Mouse (Mus musculus) hindbrain, embryonic 14.5 days (tissue): ENCODE measurements around the gene Lrrtm3. TPM values are rescaled to one million over a fixed set of nuclear protein-coding genes. Genes with fewer than 3 reads are reported as not detected.

Experiments
- ATAC-seq: fragments of 200-750 bp; cut with Nextera tagmentation; 2 replicates; pipeline ENCODE4 v1.8.0; 2017; ENCODE audit warnings: moderate number of reproducible peaks, mild to moderate bottlenecking, moderate TSS enrichment, moderate library complexity; ENCODE audit not compliant: low FRiP score
- DNase-seq: peaks from one replicate; pipeline ENCODE4 v3.0.0-alpha.2; 2015; ENCODE audit warnings: low spot score
- H3K27ac ChIP-seq: fragments of 300-500 bp; sonication (generic); 2 replicates; pipeline ENCODE4 v1.5.1; 2014; ENCODE audit warnings: mild to moderate bottlenecking, moderate library complexity
- H3K27me3 ChIP-seq: fragments of 300-500 bp; sonication (generic); 2 replicates; pipeline ENCODE4 v1.6.1; 2014; ENCODE audit warnings: mild to moderate bottlenecking, low read length, mixed read lengths; ENCODE audit not compliant: control insufficient read depth, insufficient read depth
- H3K36me3 ChIP-seq: fragments of 300-500 bp; sonication (generic); replicated peaks from 2 replicates; pipeline ENCODE4 v1.6.1; 2014; ENCODE audit not compliant: control insufficient read depth, insufficient read depth
- H3K4me1 ChIP-seq: fragments of 300-500 bp; sonication (generic); replicated peaks from 2 replicates; pipeline ENCODE4 v1.6.1; 2014; ENCODE audit warnings: antibody characterized with exemption, low read length, mixed read lengths; ENCODE audit not compliant: control insufficient read depth, insufficient read depth
- H3K4me2 ChIP-seq: fragments of 300-500 bp; sonication (generic); replicated peaks from 2 replicates; pipeline ENCODE4 v1.6.1; 2014; ENCODE audit warnings: mild to moderate bottlenecking, moderate library complexity
- H3K4me3 ChIP-seq: fragments of 300-500 bp; sonication (generic); replicated peaks from 2 replicates; pipeline ENCODE4 v1.5.1; 2014; ENCODE audit warnings: mild to moderate bottlenecking, low read length
- H3K9ac ChIP-seq: fragments of 300-500 bp; sonication (generic); 2 replicates; pipeline ENCODE4 v1.6.1; 2014
- H3K9me3 ChIP-seq: fragments of 300-500 bp; sonication (generic); 2 replicates; pipeline ENCODE4 v1.6.1; 2016; ENCODE audit warnings: low read length; ENCODE audit not compliant: control insufficient read depth
- WGBS: fragments of 180-500 bp; shearing (Covaris S2); extraction: QIAGEN DNeasy Blood & Tissue Kit; methylation state at CpG from one replicate; pipeline ENCODE4 v1.1.7; 2014; 5-methylcytosine and 5-hydroxymethylcytosine counted together
- polyA plus RNA-seq: library from polyadenylated mRNA; unstranded; fragments of >200 nt; fragmentation: Nextera tagmentation; extraction: Ambion mirVana; gene quantifications from 2 replicates; pipeline ENCODE4 v1.2.1, GENCODE M21; 2014

Lrrtm3 gene
- polyA plus RNA-seq, 1 experiment from 2014 or later: 37.2 TPM

DNA sequence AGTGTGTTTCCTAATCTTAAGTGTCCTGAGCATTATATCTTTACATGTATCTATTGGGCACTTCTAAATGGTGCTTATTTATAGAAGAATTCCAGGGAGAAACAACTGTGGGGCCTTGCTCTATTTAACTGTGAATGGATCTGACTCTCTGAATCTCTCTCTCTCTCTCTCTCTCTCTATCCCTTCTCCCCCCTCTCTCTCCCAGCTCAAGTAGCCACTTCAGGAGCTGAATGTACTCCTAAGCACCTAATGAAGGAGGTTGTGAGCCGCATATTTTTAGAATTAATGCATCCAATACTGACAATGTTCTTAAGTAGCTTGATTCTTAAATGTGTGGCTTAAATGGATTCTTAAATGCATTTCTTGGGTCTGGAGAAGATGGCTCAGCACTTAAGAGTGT, 138.6 kb downstream of the Lrrtm3 start:
- H3K9me3 ChIP-seq: no peaks in the 10 kb centered on the region
- DNase-seq: no peak
- no peak for ATAC-seq
- no peak overlapping the region for H3K4me3 ChIP-seq
- H3K36me3 ChIP-seq: no peaks in the 10 kb centered on the region
- no peak overlapping the region for H3K4me2 ChIP-seq
- H3K27ac ChIP-seq: no peak overlapping the region
- no peak overlapping the region for H3K9ac ChIP-seq
- 97% methylated on average over 1 of the region's 1 CpGs for WGBS
- no peaks in the 10 kb centered on the region for H3K27me3 ChIP-seq
- H3K4me1 ChIP-seq: no peaks in the 10 kb centered on the region; the same call in 1 of the 2 replicates

DNA sequence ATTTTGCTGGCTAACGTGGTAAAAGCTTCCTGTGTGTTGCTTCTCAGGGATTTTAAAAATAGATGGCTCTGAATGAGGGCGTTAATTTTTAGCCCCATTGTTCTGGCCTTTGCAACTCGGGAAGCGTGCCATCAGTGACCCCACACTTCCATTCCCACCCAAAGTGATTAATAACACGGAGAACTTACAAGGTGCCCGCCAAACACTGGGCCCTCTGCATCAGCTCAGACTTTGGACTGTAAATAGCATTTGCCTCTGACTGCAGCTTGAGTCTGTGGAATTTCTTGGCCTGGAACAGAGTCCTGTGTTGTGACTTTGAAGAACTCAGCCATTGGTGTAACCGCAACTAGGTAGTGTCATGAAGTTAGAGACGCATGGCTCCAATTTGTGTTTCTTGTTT, 139.2 kb downstream of the Lrrtm3 start:
- H3K4me3 ChIP-seq: no peak overlapping the region
- 50% methylated on average over 8 of the region's 8 CpGs for WGBS
- no peak for DNase-seq
- no peaks in the 10 kb centered on the region for H3K27me3 ChIP-seq
- no peaks in the 10 kb centered on the region for H3K36me3 ChIP-seq
- no peak overlapping the region for H3K27ac ChIP-seq
- no peak for ATAC-seq
- H3K9ac ChIP-seq: no peak overlapping the region
- H3K9me3 ChIP-seq: no peaks in the 10 kb centered on the region
- H3K4me2 ChIP-seq: no peak overlapping the region
- no peaks in the 10 kb centered on the region; the same call in 1 of the 2 replicates for H3K4me1 ChIP-seq

DNA sequence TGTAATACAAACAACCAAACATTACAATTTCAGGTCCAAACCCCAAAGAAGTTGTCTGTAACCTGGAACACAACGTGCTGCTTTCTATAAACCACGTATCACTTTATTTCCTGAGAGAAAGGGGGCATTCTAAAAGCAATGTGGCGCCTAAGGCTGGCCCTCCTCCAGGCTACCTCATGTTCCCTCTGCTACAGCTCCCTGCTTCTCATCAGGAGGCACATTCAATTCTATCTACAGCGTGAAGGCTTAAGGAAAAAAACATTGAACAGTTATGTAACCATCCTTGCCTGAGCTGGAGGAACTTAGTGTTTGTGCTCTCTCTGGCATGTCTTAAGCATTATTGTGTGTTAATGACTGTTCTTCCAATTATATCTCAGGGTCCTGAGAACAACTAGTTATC, 142.8 kb downstream of the Lrrtm3 start:
- WGBS: 67% methylated on average over 4 of the region's 4 CpGs
- H3K4me2 ChIP-seq: no peak overlapping the region

DNA sequence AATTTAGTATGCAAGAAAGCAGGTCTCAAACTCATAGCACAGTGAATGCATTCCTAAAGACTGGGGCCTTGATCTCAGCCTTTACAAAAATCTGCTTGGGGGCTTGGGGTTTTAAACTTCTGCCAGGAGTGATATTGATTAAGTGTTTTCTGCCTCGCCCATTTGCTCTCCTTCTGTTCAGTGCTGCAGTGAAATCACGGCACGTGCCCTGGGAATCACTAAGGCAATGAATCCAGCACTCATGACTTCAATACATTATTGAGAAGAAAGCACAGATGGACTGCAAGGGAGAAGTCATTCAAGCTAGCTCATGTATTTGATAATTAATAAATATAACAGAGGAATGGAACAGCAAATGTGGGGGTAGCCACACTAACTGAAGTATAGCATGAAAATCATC, 144.5 kb downstream of the Lrrtm3 start:
- no peak for DNase-seq
- no peak for ATAC-seq

More for the DNA sequence above, 142.8 kb downstream of the Lrrtm3 start:
- no peaks in the 10 kb centered on the region for H3K4me1 ChIP-seq
- H3K27ac ChIP-seq: no peak overlapping the region
- DNase-seq (no peak), ATAC-seq (no peak)
- no peaks in the 10 kb centered on the region for H3K9me3 ChIP-seq
- H3K36me3 ChIP-seq: no peaks in the 10 kb centered on the region
- H3K4me3 ChIP-seq: no peak overlapping the region
- H3K27me3 ChIP-seq: no peaks in the 10 kb centered on the region
- no peak overlapping the region for H3K9ac ChIP-seq

DNA sequence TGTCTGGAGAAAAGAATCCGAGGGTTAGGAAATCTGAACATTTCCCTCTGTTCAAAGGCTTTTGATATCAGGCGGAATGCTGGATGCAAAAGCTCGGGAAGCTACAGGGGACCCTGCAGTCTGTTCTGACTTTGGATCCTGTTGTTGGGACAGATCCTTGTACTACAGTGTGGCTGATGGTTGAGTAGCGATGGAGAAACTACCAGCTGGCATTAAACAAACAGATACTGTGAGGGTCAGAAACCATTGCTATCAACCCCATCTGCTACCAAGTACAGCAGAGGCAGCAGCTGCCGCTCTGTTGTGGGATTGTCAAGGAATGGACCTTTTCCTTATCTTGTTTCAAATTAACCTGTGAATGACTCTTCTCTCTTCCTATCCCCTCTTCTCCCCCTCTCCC, 156.1 kb downstream of the Lrrtm3 start:
- Histone ChIP-seq H3K4me1 (0 out of 2 replicates have a peak, but pooled peaks cover 2% of the 10 kb centered on the region), H3K4me3 (no peak overlapping the region), H3K9ac (no peak overlapping the region), H3K27me3 (no peaks in the 10 kb centered on the region), H3K9me3 (no peaks in the 10 kb centered on the region), H3K4me2 (no peak overlapping the region), H3K27ac (no peak overlapping the region), H3K36me3 (no peaks in the 10 kb centered on the region)
- ATAC-seq (no peak), DNase-seq (no peak)
- WGBS: 60% methylated on average over 5 of the region's 5 CpGs

More for the DNA sequence above, 144.5 kb downstream of the Lrrtm3 start:
- H3K36me3 ChIP-seq: no peaks in the 10 kb centered on the region
- no peak overlapping the region for H3K4me2 ChIP-seq
- H3K9me3 ChIP-seq: no peaks in the 10 kb centered on the region
- H3K9ac ChIP-seq: no peak overlapping the region
- H3K27me3 ChIP-seq: no peaks in the 10 kb centered on the region
- 34% methylated on average over 3 of the region's 3 CpGs for WGBS
- no peaks in the 10 kb centered on the region for H3K4me1 ChIP-seq
- H3K27ac ChIP-seq: no peak overlapping the region
- no peak overlapping the region for H3K4me3 ChIP-seq

DNA sequence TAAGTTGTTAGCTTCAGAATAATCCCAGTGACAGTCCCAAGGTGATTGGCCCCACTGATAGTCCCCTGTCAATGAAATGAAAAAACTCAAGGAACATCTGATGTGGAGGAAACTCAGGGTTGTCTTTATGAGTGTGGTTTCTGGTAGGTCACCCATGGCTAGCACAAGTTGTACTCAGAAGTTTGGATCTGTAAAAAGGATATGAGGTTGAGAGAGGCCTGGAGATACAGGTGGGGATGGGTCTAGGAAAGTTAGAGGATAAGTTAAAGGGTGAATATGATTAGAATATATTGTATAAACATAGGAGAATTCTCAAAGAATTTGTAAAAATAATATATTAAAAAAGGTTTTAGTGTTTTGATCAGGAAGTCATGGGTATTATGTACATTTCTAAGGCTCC, 162.7 kb downstream of the Lrrtm3 start, which contains the start of gene Gm10118:
Gene Gm10118 (minus strand): TSS at position 101 of the 400 bp plus-strand sequence.
- ATAC-seq (no peak), DNase-seq (no peak)
- no peaks in the 10 kb centered on the region for H3K36me3 ChIP-seq
- no peaks in the 10 kb centered on the region for H3K9me3 ChIP-seq
- H3K27me3 ChIP-seq: no peaks in the 10 kb centered on the region
- H3K4me2 ChIP-seq: no peak within 1 kb of the TSS
- H3K4me3 ChIP-seq: no peak within 1 kb of the TSS
- no peaks in the 10 kb centered on the region for H3K4me1 ChIP-seq
- H3K27ac ChIP-seq: no peak within 1 kb of the TSS
- no peak within 1 kb of the TSS for H3K9ac ChIP-seq

DNA sequence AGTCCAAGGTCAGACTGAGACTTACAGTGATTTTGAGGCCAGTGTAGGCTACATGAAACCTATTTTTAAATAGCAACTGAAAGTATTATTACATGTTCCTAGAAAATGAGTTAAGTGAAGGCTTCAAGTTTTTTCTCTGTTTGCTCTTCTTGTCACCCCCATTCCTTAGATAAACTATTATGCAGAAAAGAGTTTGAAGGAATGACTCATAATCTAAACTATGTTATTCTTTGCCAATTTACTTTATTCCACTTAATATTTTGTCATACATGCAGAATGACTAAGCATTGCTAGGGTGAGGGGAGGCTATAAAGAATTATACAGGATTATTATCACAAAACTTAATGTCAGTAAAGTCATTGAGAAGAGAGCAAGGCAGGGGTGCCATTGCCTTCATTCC, 181.2 kb downstream of the Lrrtm3 start:
- Histone ChIP-seq H3K36me3 (no peaks in the 10 kb centered on the region), H3K27ac (no peak overlapping the region), H3K9ac (no peak overlapping the region), H3K9me3 (no peaks in the 10 kb centered on the region), H3K4me1 (no peaks in the 10 kb centered on the region), H3K4me2 (no peak overlapping the region), H3K27me3 (no peaks in the 10 kb centered on the region), H3K4me3 (no peak overlapping the region)
- ATAC-seq (no peak), DNase-seq (no peak)

DNA sequence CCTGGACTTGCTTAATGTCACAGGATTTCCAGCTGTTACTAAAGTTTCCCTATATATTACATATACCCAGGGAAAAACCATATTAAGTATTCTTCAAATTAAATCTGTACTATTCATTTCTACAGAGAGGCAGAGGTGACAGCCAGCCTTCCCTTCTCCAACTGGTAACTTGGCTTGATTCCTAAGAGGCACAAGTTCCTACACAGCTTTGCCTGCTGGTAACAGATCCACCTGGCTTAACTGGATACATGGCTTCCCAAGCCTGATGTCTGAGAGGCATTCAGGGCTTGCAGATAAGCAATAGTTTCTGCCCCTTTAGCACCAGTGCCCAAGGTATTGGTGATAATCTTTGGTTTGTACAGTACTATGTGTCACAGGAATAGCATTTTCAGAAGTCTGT, 190.2 kb downstream of the Lrrtm3 start:
- Histone ChIP-seq H3K4me3 (no peak overlapping the region), H3K36me3 (no peaks in the 10 kb centered on the region), H3K4me2 (no peak overlapping the region), H3K4me1 (no peaks in the 10 kb centered on the region), H3K9me3 (no peaks in the 10 kb centered on the region), H3K9ac (no peak overlapping the region), H3K27me3 (no peaks in the 10 kb centered on the region), H3K27ac (no peak overlapping the region)
- no peak for ATAC-seq
- DNase-seq: no peak

DNA sequence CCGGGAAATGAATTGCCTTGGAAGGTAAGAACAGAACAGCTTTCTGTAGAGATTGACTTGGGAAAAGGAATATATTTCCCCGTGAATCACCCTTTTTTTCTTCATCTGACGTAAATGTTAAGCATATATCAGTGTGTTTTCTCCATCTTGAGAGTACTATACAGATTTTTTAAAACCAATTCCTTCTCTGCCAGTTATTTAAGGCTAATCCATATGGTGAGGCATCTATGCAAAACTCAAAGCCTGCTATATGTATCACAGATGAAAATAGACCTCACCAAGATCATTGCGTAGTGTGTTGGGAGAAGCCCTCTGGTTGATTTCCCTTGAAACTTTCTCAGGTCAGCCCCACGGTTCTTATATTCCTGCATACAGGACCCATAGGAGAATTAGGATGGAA, 195.5 kb downstream of the Lrrtm3 start:
- Histone ChIP-seq H3K4me2 (no peak overlapping the region), H3K9ac (no peak overlapping the region), H3K36me3 (no peaks in the 10 kb centered on the region), H3K4me1 (no peaks in the 10 kb centered on the region), H3K4me3 (no peak overlapping the region), H3K27me3 (no peaks in the 10 kb centered on the region), H3K27ac (no peak overlapping the region), H3K9me3 (no peaks in the 10 kb centered on the region)
- ATAC-seq (no peak), DNase-seq (no peak)
- 90% methylated on average over 5 of the region's 5 CpGs for WGBS

DNA sequence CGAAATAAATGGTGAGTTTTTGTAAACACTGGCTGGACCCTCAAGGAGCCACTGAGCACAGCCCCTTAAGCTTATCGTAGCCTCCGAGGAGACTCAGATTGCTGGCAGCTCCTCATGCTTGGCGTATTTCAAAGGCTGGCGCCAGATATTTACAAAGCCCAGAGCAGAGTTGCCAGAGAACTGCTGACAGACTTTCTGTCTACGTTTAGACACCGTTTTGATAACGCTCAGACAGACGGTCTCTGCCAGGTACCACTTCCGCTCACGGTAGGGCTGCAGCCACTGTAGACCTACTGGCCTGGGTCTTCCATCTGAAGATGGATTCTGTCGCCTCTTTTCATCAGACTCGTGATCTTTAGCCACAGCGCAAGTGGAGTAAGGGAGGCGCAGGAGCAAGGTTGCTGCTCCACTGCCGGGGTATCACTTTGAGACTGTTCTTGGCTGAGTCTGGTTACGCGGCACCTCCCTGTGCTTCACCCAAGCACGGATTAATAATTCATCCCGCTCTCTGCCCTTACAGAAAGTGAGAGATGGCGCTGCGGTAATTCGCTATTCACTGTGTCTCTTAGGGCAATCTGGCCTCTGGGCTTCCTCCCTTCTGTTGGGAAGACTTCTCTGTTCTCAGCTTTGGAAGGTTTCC, 203.5 kb downstream of the Lrrtm3 start:
- ATAC-seq: no peak

More for the DNA sequence above, 203.5 kb downstream of the Lrrtm3 start:
- Histone ChIP-seq H3K27me3 (no peaks in the 10 kb centered on the region), H3K4me1 (no peaks in the 10 kb centered on the region), H3K36me3 (no peaks in the 10 kb centered on the region), H3K4me2 (no peak overlapping the region), H3K9me3 (no peaks in the 10 kb centered on the region), H3K4me3 (no peak overlapping the region), H3K9ac (no peak overlapping the region), H3K27ac (no peak overlapping the region)
- no peak for DNase-seq
- WGBS: 85% methylated on average over 23 of the region's 23 CpGs
